In genomic region chr19:41015951-41016716, GRCm38 (mm10) we compare ENCODE assay signal across 8 mouse cellular contexts. TPM values are rescaled to one million over a fixed set of nuclear protein-coding genes. Genes with fewer than 3 reads are reported as not detected.
DNase-seq lines count a peak whose midpoint lies in the region; ATAC-seq and TF ChIP-seq lines count a peak whose summit lies in the region.

No protein-coding gene starts in this region.

- 5% methylated on average over 14 of the region's 14 CpGs for WGBS in bone marrow, adult 2 months
- 19% methylated on average over 14 of the region's 14 CpGs for whole genome bisulfite sequencing in hindbrain, embryonic 11.5 days

- peak; percentile 86 for ATAC-seq in erythroblast, adult 5-6 weeks (replicated peaks; ENCODE audit: low FRiP score, poor library complexity, severe bottlenecking)
- ATAC-seq in hindbrain, embryonic 11.5 days (ENCODE audit: low FRiP score), result no peak
- peak; percentile 94 for ATAC-seq in megakaryocyte progenitor cell, adult 5-6 weeks (replicated peaks; ENCODE audit: poor library complexity)

- H3K4me2 ChIP-seq in hindbrain, embryonic 11.5 days (replicated peaks; ENCODE audit: low read depth, low read length), result peak overlapping the region; percentile 39

- DNase-seq in gastrocnemius, adult 18-20 months (ENCODE audit: low spot score), result peak; percentile 58
- DNase-seq in gastrocnemius, postnatal 36 days, result no peak
- peak; percentile 74 for DNase-seq in hindbrain, embryonic 11.5 days (ENCODE audit: low spot score)
- DNase-seq in left cerebral cortex, postnatal 25 days (ENCODE audit: low spot score in 2 of 2), result peak; percentile 61 to 81
- DNase-seq in skeletal muscle tissue, adult 2 months (ENCODE audit: low read depth, low spot score), result peak; percentile 51

- peak overlapping the region; percentile 32; the same call in 1 of the 2 replicates for H3K9ac ChIP-seq in hindbrain, embryonic 11.5 days (ENCODE audit: low read depth, low read length)

- H3K4me3 ChIP-seq in bone marrow, adult 2 months (replicated peaks; ENCODE audit: control insufficient read depth, low read depth, low read length), result peak overlapping the region; percentile 63
- no peak overlapping the region for H3K4me3 ChIP-seq in hindbrain, embryonic 11.5 days (ENCODE audit: low read depth, low read length)

- no peak overlapping the region for H3K27ac ChIP-seq in bone marrow, adult 2 months (ENCODE audit: control insufficient read depth, insufficient read depth, low read depth, low read length, poor library complexity)
- no peak overlapping the region for H3K27ac ChIP-seq in hindbrain, embryonic 11.5 days (ENCODE audit: low read depth, low read length)

- H3K27me3 ChIP-seq in hindbrain, embryonic 11.5 days (ENCODE audit: control insufficient read depth, insufficient read depth, low read length), result no peaks in the 10 kb centered on the region

- intact Hi-C loops in gastrocnemius, postnatal 36 days (cut with DNase I), result loop anchor here (1.0 kb wide), 1 partner anchor 53 kb away; no protein-coding TSS in a partner anchor
- intact Hi-C loops in left cerebral cortex, postnatal 25 days (cut with DNase I), result loop anchor here (2.0 to 10.0 kb wide), 5 partner anchors 53 to 404 kb away; partner anchors contain the start of genes Ccnj, Entpd1, Tctn3 and Zfp518a

- no peak for TF ChIP-seq POLR2A in bone marrow, adult 2 months (IDR thresholded peaks at IDR 0.05; ENCODE audit: borderline replicate concordance, control insufficient read depth, low read depth, low read length)

- TF ChIP-seq CTCF in bone marrow, adult 2 months (IDR thresholded peaks at IDR 0.05; ENCODE audit: control insufficient read depth, insufficient read depth, low read length), result peak; percentile 29; the same call in 1 of the 2 replicates

- peaks cover 3% of the 10 kb centered on the region; the same call in 1 of the 2 replicates for H3K4me1 ChIP-seq in bone marrow, adult 2 months (ENCODE audit: control insufficient read depth, insufficient read depth, low read length)
- no peaks in the 10 kb centered on the region for H3K4me1 ChIP-seq in hindbrain, embryonic 11.5 days (replicated peaks; ENCODE audit: control insufficient read depth, insufficient read depth, low read length)

- H3K36me3 ChIP-seq in hindbrain, embryonic 11.5 days (ENCODE audit: control insufficient read depth, insufficient read depth, low read length), result no peaks in the 10 kb centered on the region

- no peaks in the 10 kb centered on the region for H3K9me3 ChIP-seq in hindbrain, embryonic 11.5 days (ENCODE audit: control insufficient read depth, low read length)

RNA-seq across cellular contexts. Expression of gene Dntt, which starts 12.9 kb away (rescaled TPM):
- not detected for total RNA-seq in gastrocnemius, adult 18-20 months (2021)
- 1 to 10 TPM in 1 of 2 experiments, not detected in 1; 2.3 TPM for total RNA-seq in gastrocnemius, postnatal 36 days (2021)
- polyA plus RNA-seq in bone marrow, adult 2 months (2011; ENCODE audit: insufficient read depth, insufficient read length, low replicate concordance, missing spikeins), result 5.5 and 9.1 TPM in 2 replicates
- 1.0 and 5.4 TPM in 2 replicates for total RNA-seq in erythroblast, adult 5-6 weeks (2015; ENCODE audit: low replicate concordance)
- 3.7 and 5.9 TPM in 2 replicates for total RNA-seq in erythroblast, adult 5-6 weeks (2017; ENCODE audit: low replicate concordance)
- polyA plus RNA-seq in hindbrain, embryonic 11.5 days (2014; fragmentation: Nextera tagmentation; extraction: Ambion mirVana), result 0.10 TPM in 1 of 2 replicates, not detected in the other
- total RNA-seq in left cerebral cortex, postnatal 25 days (2021), result under 1 TPM in 1 of 2 experiments, not detected in 1; 0.16 TPM
- total RNA-seq in megakaryocyte progenitor cell, adult 5-6 weeks (2015), result 5.7 and 18.3 TPM in 2 replicates
- 10.0 and 29.0 TPM in 2 replicates for total RNA-seq in megakaryocyte progenitor cell, adult 5-6 weeks (2017)

RNA-seq across cellular contexts. Expression of gene Blnk, which starts 21.8 kb away (rescaled TPM):
- 1 to 10 TPM; 1.1 to 1.2 TPM for total RNA-seq in gastrocnemius, adult 18-20 months (2021)
- 1 to 10 TPM; 1.4 to 1.5 TPM for total RNA-seq in gastrocnemius, postnatal 36 days (2021)
- polyA plus RNA-seq in bone marrow, adult 2 months (2011; ENCODE audit: insufficient read depth, insufficient read length, low replicate concordance, missing spikeins), result 15.9 and 32.9 TPM in 2 replicates
- 1.7 and 2.9 TPM in 2 replicates for total RNA-seq in erythroblast, adult 5-6 weeks (2015; ENCODE audit: low replicate concordance)
- 0.84 and 1.3 TPM in 2 replicates for total RNA-seq in erythroblast, adult 5-6 weeks (2017; ENCODE audit: low replicate concordance)
- polyA plus RNA-seq in hindbrain, embryonic 11.5 days (2014; fragmentation: Nextera tagmentation; extraction: Ambion mirVana), result 0.33 and 0.36 TPM in 2 replicates
- 10 to 100 TPM in 1 of 2 experiments, 1 to 10 TPM in 1; 7.6 to 10.8 TPM for total RNA-seq in left cerebral cortex, postnatal 25 days (2021)
- 0.84 TPM in 1 of 2 replicates, not detected in the other for total RNA-seq in megakaryocyte progenitor cell, adult 5-6 weeks (2015)
- 0.25 TPM in 1 of 2 replicates, not detected in the other for total RNA-seq in megakaryocyte progenitor cell, adult 5-6 weeks (2017)

Comparison
In these comparisons a context has a peak if more than half of its experiments do, and no peak if none do; other contexts are left out.
1. DNase-seq: peak in gastrocnemius, adult 18-20 months (single experiment), hindbrain, embryonic 11.5 days (single experiment), left cerebral cortex, postnatal 25 days (2 of 2) and skeletal muscle tissue, adult 2 months (single experiment); none in gastrocnemius, postnatal 36 days (0 of 2).